Mouse (Mus musculus) fat pad, adult 2 months (tissue): Measurements from ENCODE around the gene Fam89a.

Experiments used
- DNase-seq: peaks from one replicate; pipeline ENCODE4 v3.0.0-alpha.2; 2011; ENCODE audit warnings: low read depth, low spot score; ENCODE audit errors: extremely low read depth

Fam89a gene

DNA sequence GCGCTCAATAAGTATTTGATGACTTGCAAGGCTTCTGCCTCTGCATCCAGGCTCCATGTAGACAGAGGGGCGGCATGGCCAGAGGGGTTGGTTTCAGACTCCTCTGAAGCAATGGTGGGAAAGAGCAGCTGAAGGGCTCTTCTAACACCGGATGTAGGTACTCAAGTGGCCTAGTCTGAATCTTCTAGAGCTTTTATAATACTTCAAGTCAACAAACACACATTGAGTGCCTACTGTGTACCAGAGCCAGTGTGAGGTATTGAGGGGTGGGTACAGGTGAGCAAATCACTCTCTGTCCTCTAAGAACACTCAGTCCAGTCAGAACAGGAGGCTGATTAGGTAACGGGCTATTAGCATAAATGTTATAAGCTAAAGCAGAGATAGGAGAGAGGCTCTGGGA lies 59.9 kb downstream of the Fam89a start:
- no peak for DNase-seq
